Mouse (Mus musculus) G1E (cell line): Measurements from ENCODE around the gene Dock7. TPM values are rescaled to one million over a fixed set of nuclear protein-coding genes. Genes with fewer than 3 reads are reported as not detected.

Experiments used
- ATAC-seq: 2 replicates; pipeline ENCODE4 v1.8.0; 2016; ENCODE audit warnings: mild to moderate bottlenecking; ENCODE audit not compliant: insufficient number of reproducible peaks, poor library complexity, low FRiP score, severe bottlenecking; ENCODE audit errors: extremely low read depth
- DNase-seq: peaks from one replicate; pipeline ENCODE4 v3.0.0; 2012; ENCODE audit warnings: low spot score
- H3K27me3 ChIP-seq: 2 replicates; pipeline ENCODE4 v1.6.1; 2012; ENCODE audit warnings: mild to moderate bottlenecking, low read length, inconsistent platforms; ENCODE audit not compliant: insufficient read depth
- H3K36me3 ChIP-seq: replicated peaks from 2 replicates; pipeline ENCODE3; 2012; ENCODE audit warnings: mild to moderate bottlenecking, inconsistent platforms
- H3K4me1 ChIP-seq: 2 replicates; pipeline ENCODE4 v1.6.1; 2012; ENCODE audit warnings: low read depth, low read length, inconsistent platforms, mixed read lengths; ENCODE audit not compliant: insufficient read depth
- H3K4me3 ChIP-seq: 2 replicates; pipeline ENCODE4 v1.5.1; 2012; ENCODE audit warnings: low read depth, mild to moderate bottlenecking, inconsistent platforms, low read length, moderate library complexity, mixed read lengths
- H3K9me3 ChIP-seq: replicated peaks from 2 replicates; pipeline ENCODE4 v1.6.1; 2012; ENCODE audit warnings: inconsistent platforms
- CTCF ChIP-seq: IDR thresholded peaks from 2 replicates; pipeline ENCODE4 v1.5.1; 2012; ENCODE audit warnings: low read depth, low read length, inconsistent platforms, mixed read lengths
- GATA1 ChIP-seq: IDR thresholded peaks from 2 replicates; pipeline ENCODE4 v1.6.1; 2012; ENCODE audit warnings: borderline replicate concordance, low read length, inconsistent platforms, mixed read lengths
- GATA2 ChIP-seq: IDR thresholded peaks from 2 replicates; pipeline ENCODE4 v1.6.1; 2012; ENCODE audit warnings: low read depth, low read length, inconsistent platforms, borderline replicate concordance
- POLR2AphosphoS5 ChIP-seq: IDR thresholded peaks from 2 replicates; pipeline ENCODE4 v1.6.1; 2012; ENCODE audit warnings: low read depth, low read length, inconsistent platforms; ENCODE audit not compliant: insufficient replicate concordance
- TAL1 ChIP-seq: conservative IDR thresholded peaks from 2 replicates; pipeline ENCODE4 v1.6.1; 2012; ENCODE audit warnings: low read depth, low read length, inconsistent platforms, mixed read lengths
- polyA plus RNA-seq: library from polyadenylated mRNA; stranded (reverse); fragments of >175 nt; gene quantifications from 2 replicates; pipeline ENCODE4 v1.2.3, GENCODE M21; 2012
- total RNA-seq, 2 experiments: library from RNA; stranded (forward) in 1 of 2; stranded (reverse) in 1 of 2; fragments of 200-1000 nt in 1 of 2; fragments of >200 nt in 1 of 2; fragmentation: Nextera tagmentation in 1 of 2; gene quantifications; 2 replicates each; pipeline ENCODE4 v1.2.3; 2014 to 2017

Dock7 gene
- total and polyA plus RNA-seq, 3 experiments: 1.9 TPM; not detected in 2

DNA sequence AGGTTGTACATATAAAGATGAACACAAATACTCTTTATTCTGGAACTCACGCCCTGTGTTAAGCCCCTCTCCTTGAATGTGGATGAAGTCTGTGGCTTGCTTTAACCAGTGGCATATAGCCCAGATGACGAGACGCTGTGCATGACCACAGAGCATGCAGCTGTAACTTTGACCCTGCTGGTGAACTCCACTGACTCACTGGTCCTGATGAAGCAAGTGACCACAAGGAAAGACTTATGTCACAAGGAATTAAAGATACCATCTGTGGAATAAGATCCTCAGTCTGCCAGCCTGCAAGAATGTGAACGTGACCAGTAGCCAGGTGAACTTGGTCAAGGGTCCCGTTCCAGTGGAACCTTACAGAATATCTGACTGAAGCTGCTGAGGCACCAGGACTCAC lies 37.8 kb upstream of the Dock7 start:
- no peak for ATAC-seq
- no peaks in the 10 kb centered on the region for H3K27me3 ChIP-seq
- no peak for DNase-seq
- H3K36me3 ChIP-seq: no peaks in the 10 kb centered on the region
- H3K9me3 ChIP-seq: peaks cover 20% of the 10 kb centered on the region
- TF ChIP-seq GATA2: no peak
- TF ChIP-seq POLR2AphosphoS5: no peak
- no peak for TF ChIP-seq CTCF
- TF ChIP-seq TAL1: no peak
- no peak for TF ChIP-seq GATA1
- H3K4me3 ChIP-seq: no peak overlapping the region
- H3K4me1 ChIP-seq: no peaks in the 10 kb centered on the region

DNA sequence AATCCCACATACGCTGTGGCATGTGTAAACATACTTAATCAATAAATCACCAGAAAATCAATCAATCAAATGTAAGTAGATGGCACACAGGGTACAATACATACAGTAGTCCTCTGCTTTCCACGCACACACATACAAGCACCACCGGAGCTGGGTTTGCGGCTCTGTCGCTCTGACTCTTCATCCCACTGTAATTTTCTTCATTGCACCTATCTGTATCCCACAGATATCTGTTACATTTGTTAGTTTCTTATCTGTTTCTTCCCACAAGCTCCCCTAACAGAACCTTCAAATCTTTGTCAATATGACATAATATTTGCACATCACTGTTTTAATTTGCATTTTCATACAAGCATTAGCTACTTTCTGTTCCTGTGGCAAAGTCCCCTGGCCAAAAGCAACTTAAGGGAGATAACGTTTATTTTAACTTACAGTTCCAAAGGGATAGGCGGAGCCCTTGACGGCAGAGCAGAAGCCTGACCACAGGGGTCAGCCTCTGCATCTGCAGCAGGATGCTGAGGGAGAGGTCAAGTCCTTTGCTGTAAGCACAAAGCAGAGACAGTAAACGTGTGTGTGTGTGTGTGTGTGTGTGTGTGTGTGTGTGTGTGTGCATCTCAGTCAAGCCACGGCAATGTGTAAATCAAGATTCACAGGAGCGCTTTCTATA lies 36.1 kb upstream of the Dock7 start:
- Histone ChIP-seq H3K9me3 (peaks cover 15% of the 10 kb centered on the region), H3K4me1 (no peaks in the 10 kb centered on the region), H3K36me3 (no peaks in the 10 kb centered on the region), H3K27me3 (no peaks in the 10 kb centered on the region), H3K4me3 (no peak overlapping the region)
- TF ChIP-seq CTCF (no peak), GATA2 (no peak), POLR2AphosphoS5 (no peak), TAL1 (no peak)
- DNase-seq (no peak), ATAC-seq (no peak)

DNA sequence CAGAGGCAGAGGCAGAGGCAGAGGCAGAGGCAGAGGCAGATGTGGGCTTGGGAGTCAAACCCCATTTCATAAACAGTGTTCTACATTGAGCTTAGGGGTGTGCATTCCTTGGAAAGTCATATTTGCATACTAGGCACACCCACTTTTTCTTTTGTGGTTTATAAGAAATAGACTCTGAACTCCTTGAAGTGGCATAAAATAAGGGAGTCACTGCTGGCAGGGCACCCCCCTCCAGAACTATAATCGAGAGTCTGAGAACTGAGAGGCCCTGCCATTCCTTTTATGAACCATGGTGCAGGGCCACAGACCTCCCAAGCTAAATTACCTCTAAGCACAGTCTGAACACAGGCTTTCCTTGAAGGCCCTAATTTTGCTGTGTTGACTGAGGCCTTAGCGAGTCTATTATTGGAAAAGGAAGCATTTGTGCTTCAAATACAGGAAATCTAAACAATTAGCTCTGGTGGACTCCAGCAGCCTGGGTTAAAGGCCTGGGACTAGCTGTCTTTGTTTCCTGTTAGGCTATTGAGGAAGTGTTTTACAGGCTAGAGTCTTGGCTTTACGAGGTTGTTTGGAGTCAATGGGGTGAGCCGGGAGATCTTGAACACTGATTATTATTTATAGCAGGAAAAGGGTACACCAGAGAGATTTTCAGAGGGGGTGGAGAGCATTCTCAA lies 31.3 kb upstream of the Dock7 start:
- Histone ChIP-seq H3K4me3 (no peak overlapping the region), H3K36me3 (no peaks in the 10 kb centered on the region), H3K9me3 (peaks cover 31% of the 10 kb centered on the region), H3K27me3 (no peaks in the 10 kb centered on the region), H3K4me1 (no peaks in the 10 kb centered on the region)
- ATAC-seq (no peak), DNase-seq (no peak)
- TF ChIP-seq GATA2 (no peak), CTCF (no peak), TAL1 (no peak), GATA1 (no peak), POLR2AphosphoS5 (no peak)

DNA sequence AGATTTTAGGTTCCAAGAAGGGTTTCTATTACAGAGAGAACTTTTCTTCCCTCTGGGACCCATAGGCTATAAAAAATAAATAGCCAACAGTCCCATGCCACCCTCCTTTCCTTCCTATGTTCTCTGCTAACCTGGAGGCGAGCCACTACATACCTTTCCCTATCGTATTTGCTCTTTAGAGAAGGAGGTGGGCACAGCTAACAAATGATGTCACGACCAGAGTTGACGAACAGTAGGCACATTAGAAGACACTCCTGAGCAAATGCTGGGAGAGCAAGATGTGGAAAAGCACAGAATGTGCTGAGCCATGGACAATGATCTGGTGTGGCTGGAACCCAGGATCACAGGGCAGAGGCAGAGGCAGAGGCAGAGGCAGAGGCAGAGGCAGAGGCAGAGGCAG lies 30.7 kb upstream of the Dock7 start:
- H3K27me3 ChIP-seq: no peaks in the 10 kb centered on the region
- no peaks in the 10 kb centered on the region for H3K4me1 ChIP-seq
- H3K36me3 ChIP-seq: no peaks in the 10 kb centered on the region
- TF ChIP-seq CTCF (no peak), TAL1 (no peak), POLR2AphosphoS5 (no peak), GATA1 (no peak), GATA2 (no peak)
- H3K4me3 ChIP-seq: no peak overlapping the region
- ATAC-seq (no peak), DNase-seq (no peak)
- peaks cover 32% of the 10 kb centered on the region for H3K9me3 ChIP-seq

DNA sequence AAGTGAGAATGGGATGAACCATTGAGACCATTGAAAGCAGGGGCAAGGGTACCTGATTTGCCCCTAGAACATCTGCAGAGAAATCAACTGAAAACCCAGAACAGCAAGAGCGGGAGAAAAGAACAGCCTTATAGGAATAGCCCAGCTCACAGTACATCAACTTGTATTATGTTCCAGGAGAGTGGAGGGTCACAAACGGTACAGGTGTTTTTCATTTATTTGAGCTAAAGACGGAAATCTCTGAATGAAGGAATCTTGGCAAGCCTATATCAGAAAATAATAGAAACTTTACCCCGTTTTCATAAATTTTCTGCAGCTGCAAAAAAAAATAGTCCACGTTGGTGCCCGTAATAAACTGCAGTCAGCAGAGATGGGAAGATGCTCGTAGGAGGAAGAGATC lies 22.6 kb upstream of the Dock7 start:
- H3K9me3 ChIP-seq: peaks cover 24% of the 10 kb centered on the region
- H3K36me3 ChIP-seq: no peaks in the 10 kb centered on the region
- TF ChIP-seq GATA1 (no peak), TAL1 (no peak), CTCF (no peak), GATA2 (no peak), POLR2AphosphoS5 (no peak)
- H3K4me3 ChIP-seq: no peak overlapping the region
- no peaks in the 10 kb centered on the region for H3K27me3 ChIP-seq
- no peaks in the 10 kb centered on the region for H3K4me1 ChIP-seq
- ATAC-seq: no peak
- DNase-seq: no peak

DNA sequence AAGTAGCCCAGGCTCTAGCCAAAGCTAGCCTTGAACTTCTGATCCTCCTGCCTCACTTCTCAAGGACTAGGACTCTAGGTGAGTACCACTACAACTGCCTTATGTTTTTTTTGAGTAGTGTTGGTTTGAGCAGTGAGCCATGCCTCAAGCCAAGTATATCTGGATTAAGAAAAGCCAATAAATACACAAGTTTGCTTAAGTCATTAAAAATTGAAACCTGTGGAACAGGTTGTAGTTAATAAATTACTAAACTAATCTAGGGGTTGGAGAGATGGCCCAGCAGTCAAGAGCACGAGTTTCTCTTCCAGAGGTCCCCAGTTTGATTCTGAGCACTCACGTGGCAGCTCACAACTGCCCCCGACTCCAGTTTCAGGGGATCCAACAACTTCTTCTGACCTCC lies 20.9 kb upstream of the Dock7 start:
- Histone ChIP-seq H3K4me3 (no peak overlapping the region), H3K27me3 (no peaks in the 10 kb centered on the region), H3K36me3 (no peaks in the 10 kb centered on the region), H3K4me1 (no peaks in the 10 kb centered on the region), H3K9me3 (peaks cover 17% of the 10 kb centered on the region)
- no peak for DNase-seq
- TF ChIP-seq GATA2 (no peak), POLR2AphosphoS5 (no peak), GATA1 (no peak), TAL1 (no peak), CTCF (no peak)
- no peak for ATAC-seq

DNA sequence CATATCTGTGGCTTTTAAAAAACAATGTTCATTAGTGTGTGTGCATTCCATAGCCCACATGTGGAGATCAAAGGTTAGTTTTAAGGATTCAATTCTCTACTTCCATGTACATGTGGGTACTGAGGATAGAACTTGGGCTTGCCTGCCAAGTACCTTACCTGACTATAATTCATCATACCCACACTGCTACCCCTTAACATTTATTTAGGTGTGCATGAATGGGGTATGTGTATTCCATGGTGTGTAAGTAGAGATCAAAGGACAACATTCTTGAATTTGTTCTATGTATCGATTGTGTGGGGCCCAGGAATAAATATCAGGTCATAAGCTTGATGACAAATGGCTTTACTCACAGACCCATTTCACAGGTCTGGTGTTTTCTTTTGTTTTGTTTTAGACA lies 20.5 kb upstream of the Dock7 start:
- DNase-seq (no peak), ATAC-seq (no peak)
- no peak for TF ChIP-seq GATA1
- Histone ChIP-seq H3K9me3 (peaks cover 20% of the 10 kb centered on the region), H3K4me3 (no peak overlapping the region), H3K36me3 (no peaks in the 10 kb centered on the region), H3K4me1 (no peaks in the 10 kb centered on the region), H3K27me3 (no peaks in the 10 kb centered on the region)
